Mouse (Mus musculus): Measurements from ENCODE around the gene Cul7. TPM values are rescaled to one million over a fixed set of nuclear protein-coding genes. Genes with fewer than 3 reads are reported as not detected.

The Cul7 gene
- polyA plus RNA-seq, 1 experiment from 2014 or later = 62.2 TPM

GRCm38 (mm10) chr17:46661351-46661750 is 11.2 kb downstream of the Cul7 start:
- peaks cover under 1% of the 10 kb centered on the region; the same call in 1 of the 2 replicates for H3K4me1 ChIP-seq (ENCODE audit: insufficient read depth, low read length)
- peaks cover 87% of the 10 kb centered on the region for H3K36me3 ChIP-seq (ENCODE audit: insufficient read depth, low read length)
- H3K4me3 ChIP-seq (ENCODE audit: low read length) = no peak overlapping the region
- WGBS = 94% methylated on average over 9 of the region's 9 CpGs
- no peak overlapping the region for H3K27ac ChIP-seq (ENCODE audit: low read length)
- H3K9me3 ChIP-seq (ENCODE audit: low read length) = no peaks in the 10 kb centered on the region
- ATAC-seq (ENCODE audit: low FRiP score, low TSS enrichment) = no peak
- H3K27me3 ChIP-seq (ENCODE audit: insufficient read depth, low read length) = no peaks in the 10 kb centered on the region
- H3K4me2 ChIP-seq (replicated peaks; ENCODE audit: low read depth, low read length) = no peak overlapping the region
- no peak overlapping the region for H3K9ac ChIP-seq (replicated peaks; ENCODE audit: low read length)

- 80% methylated on average over 12 of the region's 12 CpGs for WGBS
- ATAC-seq (ENCODE audit: low FRiP score, low TSS enrichment) = no peak
- no peak overlapping the region for H3K27ac ChIP-seq (ENCODE audit: low read length)
- peaks cover 84% of the 10 kb centered on the region for H3K36me3 ChIP-seq (ENCODE audit: insufficient read depth, low read length)
- H3K9me3 ChIP-seq (ENCODE audit: low read length) = no peaks in the 10 kb centered on the region
- H3K9ac ChIP-seq (replicated peaks; ENCODE audit: low read length) = no peak overlapping the region
- no peaks in the 10 kb centered on the region for H3K4me1 ChIP-seq (ENCODE audit: insufficient read depth, low read length)
- no peaks in the 10 kb centered on the region for H3K27me3 ChIP-seq (ENCODE audit: insufficient read depth, low read length)
- H3K4me3 ChIP-seq (ENCODE audit: low read length) = no peak overlapping the region
- H3K4me2 ChIP-seq (replicated peaks; ENCODE audit: low read depth, low read length) = no peak overlapping the region
Measured at GRCm38 (mm10) chr17:46661981-46662380, 11.8 kb downstream of the Cul7 start.

GRCm38 (mm10) chr17:46662730-46663129 is 12.6 kb downstream of the Cul7 start:
- WGBS = 79% methylated on average over 5 of the region's 5 CpGs

GRCm38 (mm10) chr17:46667712-46668111 is 17.6 kb downstream of the Cul7 start:
- H3K36me3 ChIP-seq (ENCODE audit: insufficient read depth, low read length) = peaks cover 57% of the 10 kb centered on the region
- H3K9ac ChIP-seq (replicated peaks; ENCODE audit: low read length) = no peak overlapping the region
- WGBS = 86% methylated on average over 16 of the region's 16 CpGs
- no peak overlapping the region for H3K27ac ChIP-seq (ENCODE audit: low read length)
- peaks cover 2% of the 10 kb centered on the region; the same call in 1 of the 2 replicates for H3K4me1 ChIP-seq (ENCODE audit: insufficient read depth, low read length)
- no peak overlapping the region for H3K4me2 ChIP-seq (replicated peaks; ENCODE audit: low read depth, low read length)
- H3K4me3 ChIP-seq (ENCODE audit: low read length) = no peak overlapping the region
- no peaks in the 10 kb centered on the region for H3K27me3 ChIP-seq (ENCODE audit: insufficient read depth, low read length)
- ATAC-seq (ENCODE audit: low FRiP score, low TSS enrichment) = no peak
- no peaks in the 10 kb centered on the region for H3K9me3 ChIP-seq (ENCODE audit: low read length)

More at GRCm38 (mm10) chr17:46662730-46663129, 12.6 kb downstream of the Cul7 start:
- H3K9me3 ChIP-seq (ENCODE audit: low read length) = no peaks in the 10 kb centered on the region
- H3K9ac ChIP-seq (replicated peaks; ENCODE audit: low read length) = no peak overlapping the region
- H3K27ac ChIP-seq (ENCODE audit: low read length) = no peak overlapping the region
- no peak overlapping the region for H3K4me3 ChIP-seq (ENCODE audit: low read length)
- no peaks in the 10 kb centered on the region for H3K4me1 ChIP-seq (ENCODE audit: insufficient read depth, low read length)
- H3K36me3 ChIP-seq (ENCODE audit: insufficient read depth, low read length) = peaks cover 82% of the 10 kb centered on the region
- no peaks in the 10 kb centered on the region for H3K27me3 ChIP-seq (ENCODE audit: insufficient read depth, low read length)
- no peak overlapping the region for H3K4me2 ChIP-seq (replicated peaks; ENCODE audit: low read depth, low read length)
- 0 out of 2 replicates have a peak, but pooled peaks have one; percentile 32 for ATAC-seq (ENCODE audit: low FRiP score, low TSS enrichment)

- Histone ChIP-seq H3K27me3 (ENCODE audit: insufficient read depth, low read length) (no peaks in the 10 kb centered on the region), H3K4me2 (replicated peaks; ENCODE audit: low read depth, low read length) (no peak overlapping the region), H3K4me1 (ENCODE audit: insufficient read depth, low read length) (peaks cover 17% of the 10 kb centered on the region), H3K4me3 (ENCODE audit: low read length) (no peak overlapping the region), H3K9ac (replicated peaks; ENCODE audit: low read length) (no peak overlapping the region), H3K27ac (ENCODE audit: low read length) (no peak overlapping the region), H3K9me3 (ENCODE audit: low read length) (no peaks in the 10 kb centered on the region), H3K36me3 (ENCODE audit: insufficient read depth, low read length) (peaks cover 36% of the 10 kb centered on the region)
- ATAC-seq (ENCODE audit: low FRiP score, low TSS enrichment) = no peak
- WGBS = 96% methylated on average over 10 of the region's 10 CpGs
Measured at GRCm38 (mm10) chr17:46669911-46670310, 19.8 kb downstream of the Cul7 start.

- peak within 1 kb of the TSS; percentile 78 for H3K4me2 ChIP-seq (replicated peaks; ENCODE audit: low read depth, low read length)
- peak; percentile 94 for ATAC-seq (ENCODE audit: low FRiP score, low TSS enrichment)
- peak within 1 kb of the TSS; percentile 83 for H3K9ac ChIP-seq (replicated peaks; ENCODE audit: low read length)
- under 1% methylated on average over 43 of the region's 43 CpGs for WGBS
- H3K4me3 ChIP-seq (ENCODE audit: low read length) = peak within 1 kb of the TSS; percentile 83
- peaks cover 34% of the 10 kb centered on the region for H3K4me1 ChIP-seq (ENCODE audit: insufficient read depth, low read length)
- H3K36me3 ChIP-seq (ENCODE audit: insufficient read depth, low read length) = peaks cover 42% of the 10 kb centered on the region
- H3K27me3 ChIP-seq (ENCODE audit: insufficient read depth, low read length) = no peaks in the 10 kb centered on the region
- H3K27ac ChIP-seq (ENCODE audit: low read length) = peak within 1 kb of the TSS; percentile 79
- H3K9me3 ChIP-seq (ENCODE audit: low read length) = no peaks in the 10 kb centered on the region
Measured at GRCm38 (mm10) chr17:46673850-46674529, 23.9 kb downstream of the Cul7 start, which contains the start of gene Rrp36. Gene Rrp36, minus strand, starts transcription at chr17:46674352.

- Histone ChIP-seq H3K9me3 (ENCODE audit: low read length) (no peaks in the 10 kb centered on the region), H3K36me3 (ENCODE audit: insufficient read depth, low read length) (peaks cover 36% of the 10 kb centered on the region), H3K4me1 (ENCODE audit: insufficient read depth, low read length) (peaks cover 41% of the 10 kb centered on the region), H3K27me3 (ENCODE audit: insufficient read depth, low read length) (no peaks in the 10 kb centered on the region), H3K4me3 (ENCODE audit: low read length) (peak overlapping the region; percentile 83), H3K9ac (replicated peaks; ENCODE audit: low read length) (peak overlapping the region; percentile 83), H3K27ac (ENCODE audit: low read length) (peak overlapping the region; percentile 79), H3K4me2 (replicated peaks; ENCODE audit: low read depth, low read length) (peak overlapping the region; percentile 78)
- WGBS = 13% methylated on average over 15 of the region's 15 CpGs
- ATAC-seq (ENCODE audit: low FRiP score, low TSS enrichment) = peak; percentile 18
Measured at GRCm38 (mm10) chr17:46674530-46675283, 24.6 kb downstream of the Cul7 start.

GRCm38 (mm10) chr17:46678416-46678815 is 28.3 kb downstream of the Cul7 start, which contains the start of gene Mea1:
Gene Mea1, plus strand, starts transcription at chr17:46678793.
- Histone ChIP-seq H3K27me3 (ENCODE audit: insufficient read depth, low read length) (no peaks in the 10 kb centered on the region), H3K9me3 (ENCODE audit: low read length) (no peaks in the 10 kb centered on the region), H3K9ac (replicated peaks; ENCODE audit: low read length) (peak within 1 kb of the TSS; percentile 82), H3K4me2 (replicated peaks; ENCODE audit: low read depth, low read length) (peak within 1 kb of the TSS; percentile 70), H3K36me3 (ENCODE audit: insufficient read depth, low read length) (peaks cover 32% of the 10 kb centered on the region), H3K4me1 (ENCODE audit: insufficient read depth, low read length) (peaks cover 41% of the 10 kb centered on the region), H3K4me3 (ENCODE audit: low read length) (peak within 1 kb of the TSS; percentile 91), H3K27ac (ENCODE audit: low read length) (peak within 1 kb of the TSS; percentile 97; the same call in 1 of the 2 replicates)
- WGBS = 61% methylated on average over 8 of the region's 9 CpGs
- ATAC-seq (ENCODE audit: low FRiP score, low TSS enrichment) = no peak

GRCm38 (mm10) chr17:46678911-46679310 is 28.8 kb downstream of the Cul7 start:
- peak overlapping the region; percentile 70 for H3K4me2 ChIP-seq (replicated peaks; ENCODE audit: low read depth, low read length)
- H3K27ac ChIP-seq (ENCODE audit: low read length) = peak overlapping the region; percentile 97; the same call in 1 of the 2 replicates
- no peaks in the 10 kb centered on the region for H3K9me3 ChIP-seq (ENCODE audit: low read length)
- peaks cover 40% of the 10 kb centered on the region for H3K4me1 ChIP-seq (ENCODE audit: insufficient read depth, low read length)
- 23% methylated on average over 9 of the region's 9 CpGs for WGBS
- peak overlapping the region; percentile 82 for H3K9ac ChIP-seq (replicated peaks; ENCODE audit: low read length)
- ATAC-seq (ENCODE audit: low FRiP score, low TSS enrichment) = no peak
- H3K4me3 ChIP-seq (ENCODE audit: low read length) = peak overlapping the region; percentile 91
- no peaks in the 10 kb centered on the region for H3K27me3 ChIP-seq (ENCODE audit: insufficient read depth, low read length)
- peaks cover 37% of the 10 kb centered on the region for H3K36me3 ChIP-seq (ENCODE audit: insufficient read depth, low read length)

All from kidney, embryonic 16.5 days (tissue).